Mouse (Mus musculus) midbrain, embryonic 15.5 days (tissue): ENCODE results near the gene Ttc29. TPM values are rescaled to one million over a fixed set of nuclear protein-coding genes. Genes with fewer than 3 reads are reported as not detected.

Experiments used
- ATAC-seq: fragments of 200-750 bp; cut with Nextera tagmentation; replicated peaks from 2 replicates; pipeline ENCODE4 v1.8.0; 2017; ENCODE audit warnings: moderate TSS enrichment
- H3K27ac ChIP-seq: fragments of 300-500 bp; sonication (generic); 2 replicates; pipeline ENCODE4 v1.5.1; 2015; ENCODE audit warnings: mild to moderate bottlenecking, inconsistent platforms
- H3K27me3 ChIP-seq: fragments of 300-500 bp; sonication (generic); replicated peaks from 2 replicates; pipeline ENCODE4 v1.6.1; 2015; ENCODE audit warnings: inconsistent platforms
- H3K36me3 ChIP-seq: fragments of 300-500 bp; sonication (generic); replicated peaks from 2 replicates; pipeline ENCODE4 v1.6.1; 2015; ENCODE audit warnings: inconsistent platforms
- H3K4me1 ChIP-seq: fragments of 300-500 bp; sonication (generic); 2 replicates; pipeline ENCODE4 v1.6.1; 2015; ENCODE audit warnings: inconsistent platforms
- H3K4me2 ChIP-seq: fragments of 300-500 bp; sonication (generic); 2 replicates; pipeline ENCODE4 v1.6.1; 2015; ENCODE audit warnings: inconsistent platforms, mild to moderate bottlenecking, moderate library complexity
- H3K4me3 ChIP-seq: fragments of 300-500 bp; sonication (generic); 2 replicates; pipeline ENCODE4 v1.5.1; 2015; ENCODE audit warnings: mild to moderate bottlenecking, inconsistent platforms
- H3K9ac ChIP-seq: fragments of 300-500 bp; sonication (generic); 2 replicates; pipeline ENCODE4 v1.6.1; 2015; ENCODE audit warnings: mild to moderate bottlenecking, inconsistent platforms
- H3K9me3 ChIP-seq: fragments of 300-500 bp; sonication (generic); 2 replicates; pipeline ENCODE4 v1.6.1; 2016; ENCODE audit warnings: inconsistent platforms
- WGBS: fragments of 180-500 bp; shearing (Covaris S2); methylation state at CpG from one replicate; pipeline ENCODE4 v1.1.7; 2015; ENCODE audit warnings: mixed read lengths; 5-methylcytosine and 5-hydroxymethylcytosine counted together
- polyA plus RNA-seq: library from polyadenylated mRNA; unstranded; fragments of >200 nt; fragmentation: Nextera tagmentation; extraction: Ambion mirVana; gene quantifications from 2 replicates; pipeline ENCODE4 v1.2.1, GENCODE M21; 2015

The Ttc29 gene
- polyA plus RNA-seq, 1 experiment from 2014 or later: 0.98 TPM

- Histone ChIP-seq H3K4me1 (peaks cover 6% of the 10 kb centered on the region), H3K4me2 (no peak overlapping the region), H3K9me3 (no peaks in the 10 kb centered on the region), H3K9ac (no peak overlapping the region), H3K4me3 (no peak overlapping the region), H3K36me3 (no peaks in the 10 kb centered on the region), H3K27ac (no peak overlapping the region), H3K27me3 (peaks cover 37% of the 10 kb centered on the region)
- no peak for ATAC-seq
- 58% methylated on average over 1 of the region's 1 CpGs for WGBS
Observed at GRCm38 (mm10) chr8:78442781-78443180, 229.7 kb downstream of the Ttc29 start.

Other genes with a start within 250 kb of the Ttc29 start
- 15.8 and 19.3 TPM in 2 replicates for gene Pou4f2, start 223.3 kb downstream of the Ttc29 start, polyA plus RNA-seq